Mouse (Mus musculus) liver, adult (tissue): ENCODE measurements around the gene Rtl8b.
"Not testable (repeated sequence)": the region's sequence is repeated elsewhere in the genome, so short reads cannot be mapped to it uniquely, and the experiment has no call there.

Experiments used
- GATA4 ChIP-seq: IDR thresholded peaks from 2 replicates; pipeline ENCODE4 v1.6.1; 2014; ENCODE audit warnings: mild to moderate bottlenecking, low read length; ENCODE audit not compliant: insufficient replicate concordance

The Rtl8b gene

GRCm38 (mm10) chrX:53670294-53670693 is at the start of gene Rtl8b:
Gene Rtl8b (minus strand): TSS chrX:53670408.
- no peak for TF ChIP-seq GATA4

GRCm38 (mm10) chrX:53716323-53717182 is 46.3 kb upstream of the Rtl8b start:
- no peak for TF ChIP-seq GATA4

- TF ChIP-seq GATA4, result no peak
Measured at GRCm38 (mm10) chrX:53715942-53716322, 45.7 kb upstream of the Rtl8b start.

- TF ChIP-seq GATA4, result no peak
Measured at GRCm38 (mm10) chrX:53702673-53703072, 32.5 kb upstream of the Rtl8b start.

DNA sequence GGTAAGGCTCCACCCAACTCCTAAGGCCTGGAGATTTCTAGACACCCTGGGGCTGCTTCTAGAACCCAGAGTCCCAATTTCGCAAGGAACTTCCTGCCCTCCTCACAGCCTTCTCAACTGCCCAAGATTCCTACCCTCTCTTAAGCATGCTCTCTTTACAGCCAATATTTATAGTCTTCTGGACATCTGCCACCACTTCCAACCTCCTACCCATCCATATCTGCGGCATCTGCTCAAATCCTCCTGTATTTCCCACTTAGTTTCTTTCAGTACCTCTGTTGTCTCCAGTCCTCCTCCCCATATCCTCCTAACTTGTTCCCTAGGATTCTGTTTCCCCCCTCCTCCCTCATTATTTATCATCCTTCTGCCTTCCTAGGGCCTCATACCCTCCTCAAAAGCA is 29.0 kb upstream of the Rtl8b start:
- no peak for TF ChIP-seq GATA4

DNA sequence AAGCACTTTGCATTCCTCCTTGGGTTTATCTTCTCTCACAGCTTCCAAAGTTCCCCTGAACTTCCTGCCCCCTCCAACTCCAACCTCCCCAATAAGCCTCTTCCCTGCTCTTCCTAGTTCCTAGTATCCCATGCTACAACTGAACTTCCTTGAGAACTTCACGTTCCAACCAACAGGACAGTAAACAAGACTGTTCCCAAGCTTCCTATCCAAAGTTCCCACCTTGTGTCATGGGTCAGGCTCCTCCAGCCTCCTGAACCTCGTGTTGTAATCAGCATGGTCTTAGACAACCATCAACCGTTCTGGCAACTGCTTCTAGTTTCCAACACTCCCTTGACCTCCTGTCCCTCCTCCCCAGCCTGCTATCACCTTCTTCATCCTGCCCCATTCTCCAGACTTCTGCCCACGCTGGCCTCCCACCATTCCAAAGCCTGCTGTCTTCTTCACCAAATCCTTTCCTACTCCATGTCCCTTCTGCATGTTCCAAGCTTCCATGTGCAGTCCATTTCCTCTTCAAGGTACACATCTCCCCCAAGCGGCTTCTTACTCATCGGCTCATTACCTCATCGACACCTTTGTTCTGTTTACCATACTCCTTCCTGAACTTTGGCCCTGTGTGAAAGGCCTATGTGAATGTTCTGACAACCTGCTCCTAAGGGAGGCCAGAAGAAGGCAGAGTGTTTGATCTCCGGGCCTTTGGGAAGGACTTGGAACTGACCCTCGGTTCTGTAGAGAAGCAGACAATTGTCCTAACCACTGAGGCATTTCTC is 24.0 kb upstream of the Rtl8b start:
- TF ChIP-seq GATA4, result no peak

GRCm38 (mm10) chrX:53693141-53693540 is 22.9 kb upstream of the Rtl8b start:
- no peak for TF ChIP-seq GATA4

GRCm38 (mm10) chrX:53692065-53692464 is 21.9 kb upstream of the Rtl8b start:
- no peak for TF ChIP-seq GATA4

DNA sequence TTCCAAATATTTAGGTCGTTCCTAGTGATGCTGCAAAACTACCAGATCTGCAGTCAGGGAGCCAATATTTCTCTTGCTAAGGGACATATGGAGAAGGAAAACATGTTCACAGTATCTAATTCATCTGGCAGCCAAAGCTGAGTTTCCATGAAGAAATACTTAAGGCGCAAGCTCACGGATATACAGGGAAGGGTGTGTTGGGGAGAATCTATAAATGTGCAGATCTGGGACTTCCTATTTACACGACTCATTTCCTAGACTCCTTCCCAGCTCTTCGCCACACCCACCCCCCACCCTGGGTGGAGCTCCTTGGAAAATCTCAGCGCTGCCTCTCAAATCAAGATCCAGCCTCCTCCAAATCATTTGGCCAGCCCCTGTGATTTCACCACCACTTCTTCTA is 24.3 kb downstream of the Rtl8b start:
- TF ChIP-seq GATA4, result no peak

DNA sequence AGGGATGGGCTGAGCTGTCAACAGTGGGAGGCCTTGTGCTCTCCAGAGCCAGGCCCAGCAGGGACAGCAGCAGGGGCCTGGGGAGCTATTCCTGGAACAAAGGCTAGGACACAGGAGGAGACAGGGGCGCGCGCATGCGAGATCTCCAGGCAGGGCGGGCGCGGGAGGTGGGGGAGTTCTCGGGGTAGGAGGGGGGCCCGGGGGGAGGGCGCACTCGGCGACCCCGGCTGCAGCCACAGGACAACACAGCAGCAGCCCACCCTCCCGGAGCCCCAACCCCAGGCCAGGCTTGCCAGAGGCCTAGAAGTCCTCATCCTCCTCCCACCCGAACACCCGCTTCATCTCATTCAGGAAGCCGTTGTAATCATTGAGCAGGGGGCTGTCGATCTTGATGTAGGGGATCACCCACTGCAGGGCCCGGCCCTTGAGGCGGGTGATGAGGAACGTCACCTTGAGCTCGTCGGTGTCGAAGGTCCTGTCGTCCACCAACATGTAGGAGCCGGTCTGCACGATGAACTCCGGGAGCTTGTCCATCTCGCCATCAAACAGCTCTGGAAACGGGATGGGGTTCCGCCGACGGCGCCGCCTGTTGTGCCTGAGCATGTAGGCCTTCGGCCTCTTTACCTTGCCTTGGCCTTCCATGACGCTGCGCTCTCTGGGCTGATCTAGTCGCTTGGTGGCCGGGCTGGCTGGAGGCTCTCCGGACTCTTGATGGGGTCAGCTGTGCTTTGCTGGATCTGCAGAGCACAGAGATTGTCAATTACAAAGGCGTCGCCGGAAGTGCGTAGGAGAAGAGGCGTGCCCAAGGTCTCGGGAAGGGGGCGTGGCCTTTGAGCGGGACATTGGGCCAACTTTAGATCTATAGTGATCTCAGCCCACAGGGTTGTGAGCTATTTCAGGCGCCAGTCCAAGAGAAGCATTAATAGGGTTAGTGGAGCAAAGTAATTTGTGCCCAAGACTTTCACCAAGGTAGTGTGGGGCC is 26.9 kb downstream of the Rtl8b start, which contains the start of gene Rtl8a:
Gene Rtl8a (minus strand): TSS at position 703 of the 982 bp plus-strand sequence.
- TF ChIP-seq GATA4, result not testable (repeated sequence)
